Mouse (Mus musculus): Measurements from ENCODE around the gene Ccdc149.

Gene Ccdc149

GRCm38 (mm10) chr5:52370901-52371300 lies 100.4 kb downstream of the Ccdc149 start:
- DNase-seq (ENCODE audit: low spot score in 2 of 2): no peak

- DNase-seq (ENCODE audit: low spot score in 2 of 2): no peak
Observed at GRCm38 (mm10) chr5:52367866-52368840, 103.2 kb downstream of the Ccdc149 start.

DNA sequence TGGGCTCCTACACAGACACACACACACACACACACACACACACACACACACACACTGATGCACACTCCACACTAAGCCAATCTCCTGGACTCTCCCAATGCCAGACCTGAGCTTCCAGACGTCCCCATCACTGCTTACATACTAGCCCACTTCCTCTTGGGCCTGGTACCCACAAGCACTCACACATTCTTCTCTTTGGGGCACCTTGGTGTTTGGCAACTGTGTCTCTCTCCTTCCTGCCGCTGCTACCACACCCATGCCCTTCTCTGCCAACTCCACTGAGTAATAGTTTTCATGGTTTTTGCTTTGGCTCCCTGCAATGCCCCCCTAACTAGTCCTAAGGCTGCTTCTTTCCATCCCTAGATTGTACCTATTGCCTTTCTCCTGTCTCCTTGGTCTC lies 104.7 kb downstream of the Ccdc149 start:
- no peak for DNase-seq (ENCODE audit: low spot score in 2 of 2)

GRCm38 (mm10) chr5:52365930-52366329 lies 105.4 kb downstream of the Ccdc149 start:
- DNase-seq (ENCODE audit: low spot score in 2 of 2): no peak

DNA sequence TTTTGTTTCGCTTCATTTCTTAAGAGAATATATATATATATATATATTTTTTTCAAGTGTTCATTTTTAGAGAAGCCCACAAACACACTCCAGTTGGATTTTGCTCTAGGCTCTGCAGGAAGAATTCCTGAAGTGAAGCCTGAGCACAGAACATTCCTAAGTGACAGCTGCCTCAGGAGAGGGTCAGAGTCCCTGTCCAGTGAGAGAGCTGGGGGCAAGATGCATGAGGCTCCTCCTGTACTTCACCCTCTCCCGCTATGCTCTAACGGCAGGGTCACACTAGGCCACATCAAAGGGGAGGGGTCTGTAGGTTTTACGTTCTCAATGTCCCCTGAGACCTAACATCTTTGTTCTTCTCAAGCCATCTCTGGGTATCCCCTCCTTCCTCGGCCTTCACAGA lies 106.8 kb downstream of the Ccdc149 start:
- DNase-seq (ENCODE audit: low spot score in 2 of 2): no peak

GRCm38 (mm10) chr5:52363468-52364150 lies 107.7 kb downstream of the Ccdc149 start, which contains the start of gene Sod3:
TSS of gene Sod3 (plus strand) at chr5:52363791.
- DNase-seq (ENCODE audit: low spot score in 2 of 2): no peak

DNA sequence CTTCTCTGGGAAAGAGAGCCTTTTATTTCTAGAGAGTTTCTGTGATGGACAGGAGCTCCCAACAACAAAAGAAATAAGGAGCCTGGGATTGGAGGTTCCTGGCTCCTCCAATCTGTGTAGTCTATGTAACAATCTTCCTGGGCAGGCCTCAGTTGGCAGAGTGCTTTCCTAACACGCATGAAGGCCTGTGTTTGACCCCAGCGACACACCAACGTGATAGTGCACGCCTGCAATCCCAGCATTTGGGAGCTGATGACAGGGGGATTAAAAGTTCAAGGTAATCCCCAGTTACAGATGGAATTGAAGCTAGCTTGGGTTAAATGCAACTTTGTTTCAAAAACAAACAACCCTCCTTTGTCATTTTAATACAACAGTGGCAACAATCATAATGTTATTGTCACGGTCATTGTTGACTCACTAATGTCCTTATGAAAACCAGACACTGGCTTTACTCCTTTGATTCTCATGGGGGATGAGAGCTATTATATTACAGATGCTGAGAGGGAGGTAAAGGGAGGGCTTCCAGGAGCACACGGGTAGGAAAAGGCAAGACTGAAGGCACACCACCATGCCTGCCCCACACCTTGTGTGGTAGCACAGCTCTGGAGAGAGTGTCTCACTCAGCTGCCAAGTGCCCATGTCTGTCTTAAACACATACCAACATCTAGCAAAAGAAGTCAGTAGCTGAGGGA lies 108.4 kb downstream of the Ccdc149 start:
- DNase-seq (ENCODE audit: low spot score in 2 of 2): no peak

- no peak for DNase-seq (ENCODE audit: low spot score in 2 of 2)
Observed at GRCm38 (mm10) chr5:52360286-52361049, 110.9 kb downstream of the Ccdc149 start.

- DNase-seq (ENCODE audit: low spot score in 2 of 2): no peak
Observed at GRCm38 (mm10) chr5:52358120-52358519, 113.2 kb downstream of the Ccdc149 start.

- DNase-seq (ENCODE audit: low spot score in 2 of 2): no peak
Observed at GRCm38 (mm10) chr5:52357175-52357754, 114.1 kb downstream of the Ccdc149 start.

- DNase-seq (ENCODE audit: low spot score in 2 of 2): no peak
Observed at GRCm38 (mm10) chr5:52355612-52356011, 115.7 kb downstream of the Ccdc149 start.

GRCm38 (mm10) chr5:52354441-52354840 lies 116.9 kb downstream of the Ccdc149 start:
- no peak for DNase-seq (ENCODE audit: low spot score in 2 of 2)

DNA sequence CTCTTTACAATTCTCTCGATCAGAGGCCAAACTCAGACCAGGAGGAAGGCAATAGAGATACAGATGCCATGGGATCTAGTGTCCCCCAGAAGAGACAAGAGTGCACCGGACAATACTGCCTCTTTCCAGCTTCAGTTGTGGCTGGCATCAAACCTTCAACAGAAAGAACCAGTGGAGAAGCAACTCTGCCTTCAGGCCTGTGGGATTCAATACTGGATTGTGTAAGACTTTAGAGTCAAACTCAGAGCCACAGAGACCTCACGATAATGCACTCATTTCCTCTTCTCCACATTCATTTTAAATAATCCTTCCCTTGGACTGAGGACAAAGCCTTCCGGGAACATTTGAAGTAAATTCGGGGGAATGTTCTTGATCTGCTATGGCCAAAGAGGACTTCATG lies 118.6 kb downstream of the Ccdc149 start:
- DNase-seq (ENCODE audit: low spot score in 2 of 2): no peak

- no peak for DNase-seq (ENCODE audit: low spot score in 2 of 2)
Observed at GRCm38 (mm10) chr5:52351561-52351960, 119.8 kb downstream of the Ccdc149 start.

GRCm38 (mm10) chr5:52350451-52350850 lies 120.9 kb downstream of the Ccdc149 start:
- no peak for DNase-seq (ENCODE audit: low spot score in 2 of 2)

DNA sequence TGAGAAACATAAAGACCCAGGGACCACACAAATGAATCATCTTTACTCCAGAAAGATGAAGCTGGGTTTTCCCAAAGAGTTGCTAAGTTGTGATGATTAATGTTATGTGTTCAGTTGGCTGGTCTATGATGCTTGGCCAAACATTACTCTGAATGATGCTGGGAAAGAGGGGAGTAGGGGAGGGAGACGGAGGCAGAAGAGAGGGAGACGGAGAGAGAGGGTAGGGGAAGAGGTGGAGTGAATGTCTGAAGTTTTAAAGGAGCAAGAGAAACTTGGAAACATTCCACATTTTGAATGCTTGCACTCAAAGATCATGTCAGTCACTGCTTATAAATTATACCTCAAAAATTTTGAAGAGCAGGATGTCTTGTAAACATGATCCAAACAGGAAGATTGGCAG lies 124.4 kb downstream of the Ccdc149 start:
- DNase-seq (ENCODE audit: low spot score in 2 of 2): no peak

DNA sequence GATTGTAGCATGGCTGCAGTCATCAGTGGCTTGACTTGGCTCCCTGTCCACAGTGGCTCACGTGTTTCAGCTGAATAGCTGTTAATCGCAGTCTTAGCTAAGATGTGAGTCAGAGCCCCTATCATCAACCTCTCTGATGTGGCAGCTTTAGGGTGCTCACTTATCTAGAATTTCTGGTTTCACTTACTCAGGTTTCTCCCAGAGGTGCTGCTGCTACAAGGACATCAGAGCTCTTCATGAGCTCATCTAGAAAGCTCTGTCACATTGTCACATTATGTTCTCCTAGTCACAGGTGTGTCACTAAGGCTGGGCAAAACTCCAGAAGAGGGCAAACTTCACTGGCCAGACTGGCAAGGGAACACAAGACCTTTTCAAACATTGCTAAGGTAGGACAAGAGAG lies 132.2 kb downstream of the Ccdc149 start:
- no peak for DNase-seq (ENCODE audit: low spot score in 2 of 2)

- DNase-seq (ENCODE audit: low spot score in 2 of 2): no peak
Observed at GRCm38 (mm10) chr5:52335590-52335989, 135.7 kb downstream of the Ccdc149 start.

DNA sequence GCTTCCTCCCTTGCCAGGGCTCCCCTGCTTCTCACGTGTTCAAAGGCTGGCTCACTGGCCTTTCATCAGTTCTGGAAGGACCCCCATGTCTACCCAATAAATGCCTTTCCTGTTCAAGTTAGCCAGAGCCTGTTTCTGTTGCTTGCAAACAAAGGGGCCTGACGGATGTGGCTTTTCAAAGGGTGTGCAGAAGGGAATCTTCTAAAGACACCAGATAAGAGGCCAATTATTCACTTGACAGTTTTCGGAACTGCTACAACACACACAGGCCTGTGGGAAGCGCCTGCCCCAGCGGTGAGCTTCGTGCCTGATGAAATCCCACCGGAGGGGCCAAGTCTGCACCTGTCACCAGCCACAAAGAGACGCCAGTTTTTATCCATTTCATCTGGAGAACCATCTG lies 139.2 kb downstream of the Ccdc149 start:
- DNase-seq (ENCODE audit: low spot score in 2 of 2): no peak
